Comparison of ENCODE assay signal across 23 mouse cellular contexts in the genomic region with DNA sequence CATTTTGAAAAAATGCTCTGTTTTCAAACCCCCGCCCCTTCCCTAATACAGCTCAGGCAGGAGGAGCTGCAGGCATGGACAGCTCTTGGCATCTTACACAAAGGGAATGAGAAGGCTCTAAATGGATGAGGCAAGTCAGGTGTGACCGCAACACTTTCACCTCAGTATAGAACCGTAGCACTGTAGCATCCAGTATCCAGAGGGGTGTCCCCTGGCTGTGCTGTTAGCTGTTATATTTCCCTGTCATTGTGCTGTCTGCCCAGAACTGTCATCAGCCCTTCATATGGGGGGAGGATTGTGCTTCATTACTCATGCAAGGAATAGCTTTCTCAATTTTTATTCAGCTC.
A peak's percentile ranks its signal among the peaks of the same experiment; 100 is the strongest.
DNase-seq lines count a peak whose midpoint lies in the region; ATAC-seq lines count a peak whose summit lies in the region.
"Had no signal": no experiment of that assay in that cellular context is flagged by ENCODE, and none has a peak within 500 bp of the region (broad histone marks: within the 10 kb centered on the region; RNA-seq: fewer than 3 reads in every experiment).

No protein-coding gene starts in this region.

- WGBS in hindbrain, embryonic 13.5 days = 70% methylated on average over 3 of the region's 3 CpGs
- WGBS in hindbrain, embryonic 10.5 days = 78% methylated on average over 3 of the region's 3 CpGs
- WGBS in neural tube, embryonic 13.5 days = 87% methylated on average over 3 of the region's 3 CpGs

- ATAC-seq in hindbrain, embryonic 13.5 days (ENCODE audit: low FRiP score) = no peak
- peak; percentile 56; the same call in 1 of the 2 replicates for ATAC-seq in neural tube, embryonic 13.5 days (ENCODE audit: low read depth)

- H3K4me1 ChIP-seq in hindbrain, embryonic 13.5 days (replicated peaks) = peaks cover 7% of the 10 kb centered on the region
- H3K4me1 ChIP-seq in hindbrain, embryonic 10.5 days (replicated peaks) = peaks cover 13% of the 10 kb centered on the region; the same call in 1 of the 2 replicates
- H3K4me1 ChIP-seq in neural tube, embryonic 13.5 days (replicated peaks) = peaks cover 8% of the 10 kb centered on the region; the same call in 1 of the 2 replicates
- H3K4me1 ChIP-seq: embryonic facial prominence, embryonic 13.5 days; limb, embryonic 10.5 days; megakaryocyte, embryonic 14.5 days had no signal

- no peaks in the 10 kb centered on the region for H3K36me3 ChIP-seq in hindbrain, embryonic 13.5 days
- H3K36me3 ChIP-seq in hindbrain, embryonic 10.5 days = no peaks in the 10 kb centered on the region
- no peaks in the 10 kb centered on the region for H3K36me3 ChIP-seq in neural tube, embryonic 13.5 days
- H3K36me3 ChIP-seq: embryonic facial prominence, embryonic 13.5 days; limb, embryonic 10.5 days had no signal

- no peak overlapping the region for H3K9ac ChIP-seq in hindbrain, embryonic 13.5 days
- no peak overlapping the region for H3K9ac ChIP-seq in neural tube, embryonic 13.5 days
- H3K9ac ChIP-seq: embryonic facial prominence, embryonic 13.5 days had no signal

- H3K27ac ChIP-seq in hindbrain, embryonic 13.5 days = peak overlapping the region; percentile 42; the same call in 1 of the 2 replicates
- no peak overlapping the region for H3K27ac ChIP-seq in hindbrain, embryonic 10.5 days
- 0 out of 2 replicates have a peak overlapping the region, but pooled peaks have one; percentile 18 for H3K27ac ChIP-seq in neural tube, embryonic 13.5 days (replicated peaks)
- H3K27ac ChIP-seq: embryonic facial prominence, embryonic 13.5 days; limb, embryonic 10.5 days; stomach, postnatal 0 days had no signal

- no peaks in the 10 kb centered on the region for H3K27me3 ChIP-seq in hindbrain, embryonic 13.5 days
- no peaks in the 10 kb centered on the region for H3K27me3 ChIP-seq in hindbrain, embryonic 10.5 days (ENCODE audit: insufficient read depth, poor library complexity, severe bottlenecking)
- no peaks in the 10 kb centered on the region for H3K27me3 ChIP-seq in neural tube, embryonic 13.5 days
- H3K27me3 ChIP-seq: embryonic facial prominence, embryonic 13.5 days; megakaryocyte, embryonic 14.5 days had no signal

- H3K4me2 ChIP-seq in hindbrain, embryonic 13.5 days = no peak overlapping the region
- H3K4me2 ChIP-seq in neural tube, embryonic 13.5 days = no peak overlapping the region
- H3K4me2 ChIP-seq: embryonic facial prominence, embryonic 13.5 days; heart, embryonic 11.5 days; liver, embryonic 11.5 days had no signal

- no peaks in the 10 kb centered on the region for H3K9me3 ChIP-seq in hindbrain, embryonic 13.5 days
- no peaks in the 10 kb centered on the region for H3K9me3 ChIP-seq in hindbrain, embryonic 10.5 days
- H3K9me3 ChIP-seq in neural tube, embryonic 13.5 days = no peaks in the 10 kb centered on the region
- H3K9me3 ChIP-seq: embryonic facial prominence, embryonic 13.5 days; limb, embryonic 10.5 days; megakaryocyte, embryonic 14.5 days had no signal

- DNase-seq in cerebellum, postnatal 10 days = peak; percentile 34 to 51
- DNase-seq in cerebellum, adult 11 months = no peak
- DNase-seq in hindbrain, embryonic 10.5 days (ENCODE audit: low spot score) = no peak
- no peak for DNase-seq in neural tube, embryonic 10.5 days (ENCODE audit: extremely low spot score, low spot score)
- no peak for DNase-seq in lung, postnatal 36 days
- DNase-seq in liver = no peak
- DNase-seq: adrenal gland, adult 2 months; cerebellum, adult 9-10 months; gastrocnemius, postnatal 25 days; heart, postnatal 10 days; kidney, adult 8-10 months; kidney, postnatal 14 days; lung, adult 18-20 months; lung, postnatal 14 days had no signal

- no peak overlapping the region for H3K4me3 ChIP-seq in hindbrain, embryonic 13.5 days
- H3K4me3 ChIP-seq in hindbrain, embryonic 10.5 days = no peak overlapping the region
- no peak overlapping the region for H3K4me3 ChIP-seq in neural tube, embryonic 13.5 days
- H3K4me3 ChIP-seq: embryonic facial prominence, embryonic 13.5 days; limb, embryonic 10.5 days; megakaryocyte, embryonic 14.5 days; myocyte had no signal

Comparison
In these comparisons a context has a peak if more than half of its experiments do, and no peak if none do; other contexts are left out.
1. DNase-seq: peak in cerebellum, postnatal 10 days (2 of 2); none in cerebellum, adult 11 months (single experiment), hindbrain, embryonic 10.5 days (single experiment), neural tube, embryonic 10.5 days (single experiment), lung, postnatal 36 days (single experiment) and liver (single experiment).